In the genomic region with DNA sequence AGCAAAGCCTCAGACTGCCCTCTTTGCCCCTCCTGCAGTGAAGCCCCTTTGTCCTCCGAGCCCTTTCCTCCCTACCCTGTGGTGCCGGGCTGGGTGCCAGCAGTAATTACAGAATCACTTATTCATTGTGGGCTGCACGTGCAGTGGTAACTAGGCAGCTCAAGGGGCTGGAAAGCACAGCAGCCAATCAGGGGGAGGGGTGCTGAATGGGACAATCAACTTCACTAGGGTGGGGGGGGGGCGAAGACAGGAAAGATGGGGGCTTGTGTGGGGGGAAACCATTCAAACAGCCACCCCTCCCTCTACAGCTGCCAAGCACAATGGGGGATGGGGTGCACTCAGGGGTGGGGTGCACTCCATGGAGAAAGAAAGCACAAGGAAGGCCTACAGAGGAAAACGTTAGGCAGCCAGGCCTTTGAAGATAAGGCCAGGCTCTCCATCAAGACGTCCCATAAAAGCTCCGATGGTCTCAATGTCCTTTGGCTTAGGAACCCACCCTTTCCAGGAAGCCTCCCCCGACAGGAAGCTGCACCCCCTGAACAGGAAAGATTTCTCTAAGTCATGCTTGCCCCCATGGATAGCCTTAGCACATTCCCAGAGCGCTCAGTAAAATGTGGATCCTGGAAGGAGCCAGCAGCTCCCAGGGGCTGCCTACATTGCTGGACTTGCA, we compare ENCODE assay signal across 8 mouse cellular contexts. TPM values are rescaled to one million over a fixed set of nuclear protein-coding genes. Genes with fewer than 3 reads are reported as not detected.
DNase-seq lines count a peak whose midpoint lies in the region; ATAC-seq lines count a peak whose summit lies in the region.

No protein-coding gene starts in this region.

- no peak overlapping the region for H3K4me3 ChIP-seq in limb, embryonic 13.5 days
- H3K4me3 ChIP-seq in midbrain, embryonic 16.5 days (ENCODE audit: low read depth, low read length) = no peak overlapping the region

- H3K36me3 ChIP-seq in limb, embryonic 13.5 days = no peaks in the 10 kb centered on the region
- H3K36me3 ChIP-seq in midbrain, embryonic 16.5 days (ENCODE audit: control insufficient read depth, insufficient read depth, low read length) = no peaks in the 10 kb centered on the region

- H3K4me1 ChIP-seq in limb, embryonic 13.5 days = peaks cover 17% of the 10 kb centered on the region
- no peaks in the 10 kb centered on the region for H3K4me1 ChIP-seq in midbrain, embryonic 16.5 days (ENCODE audit: control insufficient read depth, insufficient read depth, low read length)

- H3K9ac ChIP-seq in limb, embryonic 13.5 days = 0 out of 2 replicates have a peak overlapping the region, but pooled peaks have one; percentile 8
- no peak overlapping the region for H3K9ac ChIP-seq in midbrain, embryonic 16.5 days (ENCODE audit: low read depth, low read length)

- H3K27me3 ChIP-seq in limb, embryonic 13.5 days = no peaks in the 10 kb centered on the region
- no peaks in the 10 kb centered on the region for H3K27me3 ChIP-seq in midbrain, embryonic 16.5 days (ENCODE audit: control insufficient read depth, insufficient read depth, low read depth, low read length)

- H3K4me2 ChIP-seq in limb, embryonic 13.5 days (replicated peaks) = no peak overlapping the region
- H3K4me2 ChIP-seq in midbrain, embryonic 16.5 days (ENCODE audit: low read length) = no peak overlapping the region

- no peaks in the 10 kb centered on the region for H3K9me3 ChIP-seq in limb, embryonic 13.5 days
- H3K9me3 ChIP-seq in midbrain, embryonic 16.5 days (replicated peaks; ENCODE audit: control insufficient read depth, low read length, poor library complexity, severe bottlenecking) = no peaks in the 10 kb centered on the region

- peak; percentile 72 for ATAC-seq in limb, embryonic 13.5 days (ENCODE audit: low FRiP score, low read depth)
- peak; percentile 95 for ATAC-seq in midbrain, embryonic 16.5 days
- ATAC-seq in CD4-positive, CD25-positive, alpha-beta regulatory T cell, adult 4 months = no peak

- H3K27ac ChIP-seq in limb, embryonic 13.5 days = peak overlapping the region; percentile 55
- peak overlapping the region; percentile 61 for H3K27ac ChIP-seq in midbrain, embryonic 16.5 days (ENCODE audit: low read length)

- DNase-seq in 416B (ENCODE audit: low read depth) = peak; percentile 15
- DNase-seq in adrenal gland, postnatal 25 days = peak; percentile 52
- peak; percentile 90 to 93 for DNase-seq in frontal cortex, postnatal 10 days (ENCODE audit: low spot score in 2 of 2)
- DNase-seq in kidney, adult 9 months = peak; percentile 62
- DNase-seq in thymus, adult 18-20 months = no peak

- 19% methylated on average over 9 of the region's 9 CpGs for WGBS in limb, embryonic 13.5 days
- 12% methylated on average over 8 of the region's 9 CpGs for WGBS in midbrain, embryonic 16.5 days

RNA-seq across cellular contexts. Expression of a gene that starts 22.8 kb away (rescaled TPM):
- 0.76 TPM in 1 of 2 replicates, not detected in the other for total RNA-seq in adrenal gland, postnatal 25 days (2021)
- polyA plus RNA-seq in limb, embryonic 13.5 days (2015; fragmentation: Nextera tagmentation; extraction: Ambion mirVana) = not detected in 2 replicates
- 0.21 TPM in 1 of 2 replicates, not detected in the other for polyA plus RNA-seq in midbrain, embryonic 16.5 days (2015; fragmentation: Nextera tagmentation; extraction: Ambion mirVana)
- not detected for polyA plus RNA-seq in CD4-positive, CD25-positive, alpha-beta regulatory T cell, adult 4 months (2017; shearing (Covaris generic))

RNA-seq across cellular contexts. Expression of a gene that starts 42.0 kb away (rescaled TPM):
- total RNA-seq in adrenal gland, postnatal 25 days (2021) = 10.0 and 13.3 TPM in 2 replicates
- 7.8 and 8.7 TPM in 2 replicates for polyA plus RNA-seq in limb, embryonic 13.5 days (2015; fragmentation: Nextera tagmentation; extraction: Ambion mirVana)
- 4.3 and 4.5 TPM in 2 replicates for polyA plus RNA-seq in midbrain, embryonic 16.5 days (2015; fragmentation: Nextera tagmentation; extraction: Ambion mirVana)
- polyA plus RNA-seq in CD4-positive, CD25-positive, alpha-beta regulatory T cell, adult 4 months (2017; shearing (Covaris generic)) = 10 to 100 TPM; 11.7 to 21.4 TPM

Comparison
In these comparisons a context has a peak if more than half of its experiments do, and no peak if none do; other contexts are left out.
1. DNase-seq: peak in 416B (single experiment), adrenal gland, postnatal 25 days (single experiment), frontal cortex, postnatal 10 days (2 of 2) and kidney, adult 9 months (single experiment); none in thymus, adult 18-20 months (0 of 2).